Mouse (Mus musculus) ES-Bruce4 (cell line): ENCODE results near the gene Fancc.

Source experiments
- CTCF ChIP-seq: IDR thresholded peaks from one replicate; pipeline ENCODE4 v1.8.1; 2011; ENCODE audit warnings: low read depth, low read length
- EP300 ChIP-seq: IDR thresholded peaks from 2 replicates; pipeline ENCODE4 v1.6.1; 2011; ENCODE audit warnings: low read depth, low read length; ENCODE audit not compliant: insufficient read depth
- POLR2A ChIP-seq: IDR thresholded peaks from one replicate; pipeline ENCODE4 v1.8.1; 2011; ENCODE audit warnings: low read length; ENCODE audit not compliant: insufficient read depth

- TF ChIP-seq POLR2A: no peak
- TF ChIP-seq CTCF: no peak
- TF ChIP-seq EP300: no peak
These were observed 51.7 kb downstream of the Fancc start for GRCm38 (mm10) chr13:63445419-63445818.
